Mouse (Mus musculus) spleen, adult 12 weeks (tissue): Measurements from ENCODE around the gene Plekhg1.

Experiments used
- DNase-seq: peaks from one replicate; pipeline ENCODE4 v3.0.0; 2022; ENCODE audit warnings: low spot score

Gene Plekhg1

DNA sequence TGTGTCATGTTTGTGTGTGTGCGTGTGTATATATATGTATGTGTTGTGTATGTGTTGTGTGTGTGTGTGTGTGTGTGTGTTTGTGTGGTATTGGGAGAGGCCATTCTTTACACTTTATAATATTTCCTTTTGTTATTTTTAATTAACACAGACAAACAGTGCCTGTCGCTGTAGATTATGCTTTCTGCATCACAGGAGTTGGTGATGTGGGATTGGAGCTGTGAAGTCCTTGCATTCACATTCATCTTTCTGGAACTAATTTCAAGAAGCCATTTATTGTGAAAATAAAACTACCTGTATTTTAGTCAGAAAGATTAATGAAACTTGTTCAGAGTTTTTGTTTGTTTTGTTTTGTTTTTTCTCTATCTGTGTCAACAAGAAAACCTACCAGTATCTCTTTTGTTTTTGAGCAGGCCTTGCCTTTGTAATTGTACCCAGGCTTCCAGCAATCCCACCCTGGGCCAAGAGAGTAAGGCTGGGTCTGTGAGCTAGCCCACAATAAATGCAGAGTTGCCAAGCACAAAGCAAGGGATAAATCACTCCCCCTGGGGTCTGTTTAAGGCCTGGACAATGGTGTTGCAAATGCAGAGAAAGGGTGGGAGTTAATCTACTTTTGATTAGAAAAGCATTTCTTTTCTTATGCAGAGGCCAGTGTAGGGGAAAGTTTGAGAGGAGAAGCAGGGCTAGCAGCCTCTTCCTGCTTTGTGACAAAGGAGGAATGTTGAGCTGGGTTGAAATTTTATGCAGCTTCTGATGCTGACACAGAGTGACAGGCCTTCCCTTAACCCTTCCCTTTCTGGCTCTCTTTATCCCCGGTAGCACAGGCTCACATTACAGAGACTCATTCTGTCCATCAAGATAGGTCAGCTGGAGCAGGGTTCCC, 151.5 kb downstream of the Plekhg1 start:
- no peak for DNase-seq

DNA sequence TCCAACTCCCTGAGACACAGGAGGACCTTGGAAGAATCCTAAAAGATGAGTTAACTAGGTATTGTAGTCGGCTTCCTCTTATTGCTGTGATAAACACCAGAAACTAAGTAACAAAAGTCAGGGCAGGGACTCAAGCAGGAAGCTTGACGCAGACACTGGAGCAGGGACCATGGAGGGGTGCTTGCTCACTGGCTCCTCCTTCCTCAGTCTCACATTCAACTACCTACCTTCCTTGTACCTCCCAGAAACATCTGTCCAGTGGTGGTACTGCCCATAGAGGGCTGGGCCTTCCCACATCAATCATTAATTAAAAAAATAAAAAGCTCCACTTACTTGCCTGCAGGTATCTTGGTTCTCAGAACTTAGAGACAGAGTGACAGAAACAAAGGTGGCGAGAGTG, 152.2 kb downstream of the Plekhg1 start:
- DNase-seq: no peak

DNA sequence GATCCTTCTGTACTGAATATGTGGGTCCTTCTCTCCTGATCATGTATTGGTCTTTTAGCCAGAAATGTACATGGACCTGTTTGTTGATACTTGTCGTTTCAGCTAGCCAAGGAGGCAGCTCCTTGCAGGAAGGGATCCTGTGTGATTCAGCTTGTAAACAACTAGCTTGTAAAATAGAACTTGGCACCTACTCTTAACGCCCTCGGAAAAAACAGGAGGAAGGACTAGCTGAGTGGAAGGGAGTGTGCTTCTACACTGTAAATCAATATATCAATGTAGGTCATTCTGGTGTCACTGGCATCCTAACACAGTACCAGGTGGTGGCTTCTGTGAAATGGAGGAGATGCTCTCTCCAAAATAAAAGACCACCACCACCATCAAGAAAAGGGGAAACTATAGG, 157.9 kb downstream of the Plekhg1 start:
- DNase-seq: no peak

DNA sequence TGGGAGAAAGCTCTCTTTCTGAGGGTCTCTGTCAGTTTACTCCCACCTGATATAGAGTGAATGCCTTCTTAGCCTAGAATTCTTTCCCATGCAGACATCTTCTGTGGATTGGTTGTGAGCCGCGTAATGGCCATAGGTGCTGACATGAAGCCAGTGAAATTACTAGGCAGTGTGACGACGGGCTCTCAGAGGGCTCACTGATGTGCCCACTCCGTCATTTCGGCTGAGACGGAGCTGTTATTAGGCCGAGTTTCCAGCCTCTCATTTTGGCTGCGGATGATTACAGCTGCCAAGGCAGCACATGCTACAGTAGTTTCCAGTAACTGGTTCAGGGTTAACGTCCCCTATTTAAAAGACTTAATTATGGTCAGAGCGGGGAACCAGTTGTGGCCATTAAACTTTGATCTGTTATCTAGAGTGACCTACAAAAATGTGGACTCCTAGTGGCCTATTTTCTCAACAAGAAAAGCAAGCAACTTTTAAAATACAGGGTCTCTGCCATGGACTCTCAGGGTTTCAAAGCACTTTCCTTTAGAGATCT, 160.3 kb downstream of the Plekhg1 start:
- no peak for DNase-seq

DNA sequence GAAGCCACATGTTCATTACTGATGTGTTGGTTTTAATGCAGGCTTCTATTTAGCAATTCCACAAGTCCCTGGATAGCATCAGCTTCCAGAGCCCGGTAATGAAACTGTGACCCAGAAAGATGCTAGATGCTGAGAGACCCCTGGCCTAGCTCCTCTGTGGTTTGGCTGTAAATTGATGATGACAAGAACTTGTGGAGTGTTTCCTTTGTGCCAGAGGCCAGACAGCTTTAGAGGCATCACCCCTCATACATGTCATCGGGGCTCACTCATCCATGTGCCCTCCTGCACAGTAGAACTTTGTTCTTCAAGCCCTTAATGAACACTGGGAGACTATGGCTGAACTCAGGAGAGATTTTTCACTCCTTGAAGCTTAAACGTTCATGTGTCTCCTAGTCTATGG, 165.6 kb downstream of the Plekhg1 start:
- DNase-seq: no peak

DNA sequence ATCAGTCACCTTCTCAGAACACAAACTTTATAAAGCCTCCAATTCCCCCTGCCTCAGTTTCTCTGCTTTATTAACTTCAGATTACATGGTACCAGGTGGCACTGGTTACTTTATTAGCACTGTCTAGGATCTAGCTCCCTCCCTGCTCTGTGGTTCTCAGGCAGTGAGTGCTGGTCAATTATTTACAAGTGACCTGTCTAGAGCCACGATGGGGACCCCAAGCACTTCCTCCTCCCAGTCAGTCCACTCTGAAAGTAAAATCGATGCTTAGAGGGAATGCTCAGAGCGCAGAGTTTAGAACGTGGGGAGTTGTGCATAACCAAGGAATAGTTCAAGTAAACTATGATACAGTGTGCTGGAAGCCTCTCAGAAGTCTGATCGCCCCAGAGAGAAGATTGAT, 173.9 kb downstream of the Plekhg1 start:
- DNase-seq: no peak

DNA sequence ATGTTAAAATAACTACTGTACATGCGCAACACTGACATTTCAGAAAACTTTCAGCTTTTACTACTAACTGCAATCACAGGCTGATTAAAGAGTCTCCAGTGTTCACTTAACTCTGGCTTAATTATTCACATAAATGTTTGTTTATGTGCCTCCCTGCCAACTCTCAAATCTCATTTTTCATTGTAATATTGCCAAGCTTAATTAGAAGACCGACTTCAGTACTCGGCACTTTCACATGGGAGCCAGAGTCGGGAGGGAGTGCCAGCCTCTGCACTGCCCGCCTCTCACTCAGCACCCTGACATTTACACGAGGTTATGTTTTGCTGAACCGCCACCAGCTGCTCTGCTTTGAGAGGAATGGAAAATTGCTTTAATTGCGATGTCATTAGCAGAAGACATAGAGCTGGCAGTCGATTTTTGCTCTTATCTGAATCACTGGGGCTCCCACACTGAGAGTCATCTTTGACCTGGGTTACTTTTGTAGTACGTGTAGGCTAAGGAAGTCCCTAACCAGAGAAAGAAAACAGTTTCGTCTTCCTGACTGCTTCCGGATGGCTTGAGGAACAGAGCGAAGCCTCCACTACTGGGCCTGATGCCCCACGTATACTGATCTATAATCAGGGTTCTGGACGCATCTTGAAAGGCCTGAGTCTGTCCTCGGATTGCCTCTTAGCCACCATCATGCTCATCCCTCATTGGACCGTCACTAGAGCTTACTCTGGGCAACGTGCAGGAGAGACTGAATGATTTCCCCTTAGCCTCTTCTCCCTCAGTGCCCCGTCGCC, 180.4 kb downstream of the Plekhg1 start:
- no peak for DNase-seq

DNA sequence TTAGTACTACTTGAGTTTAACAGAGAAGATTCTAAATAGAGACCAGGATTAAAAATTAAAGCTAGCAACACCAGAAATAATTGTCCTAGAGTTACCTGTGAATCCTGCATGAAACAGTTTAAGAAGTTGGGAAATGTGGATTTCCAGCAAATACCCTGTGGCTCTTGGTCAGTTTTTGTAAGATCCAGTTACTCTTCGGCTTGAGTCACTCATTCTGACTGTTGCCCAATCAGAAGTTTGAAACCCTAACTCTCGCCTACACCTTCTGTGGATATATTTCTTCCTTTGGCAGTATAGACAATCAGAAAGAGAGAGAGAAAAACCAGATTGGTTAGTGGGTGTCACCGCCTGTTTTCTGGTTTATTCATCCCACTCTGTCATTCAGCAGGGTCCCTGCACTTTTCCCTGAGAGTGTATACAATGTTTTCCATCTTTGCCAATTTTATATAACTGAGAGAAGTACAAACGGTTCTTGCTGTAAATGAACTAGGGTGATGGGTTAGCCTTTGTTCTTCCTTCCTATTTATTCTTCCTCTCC, 187.9 kb downstream of the Plekhg1 start:
- no peak for DNase-seq

DNA sequence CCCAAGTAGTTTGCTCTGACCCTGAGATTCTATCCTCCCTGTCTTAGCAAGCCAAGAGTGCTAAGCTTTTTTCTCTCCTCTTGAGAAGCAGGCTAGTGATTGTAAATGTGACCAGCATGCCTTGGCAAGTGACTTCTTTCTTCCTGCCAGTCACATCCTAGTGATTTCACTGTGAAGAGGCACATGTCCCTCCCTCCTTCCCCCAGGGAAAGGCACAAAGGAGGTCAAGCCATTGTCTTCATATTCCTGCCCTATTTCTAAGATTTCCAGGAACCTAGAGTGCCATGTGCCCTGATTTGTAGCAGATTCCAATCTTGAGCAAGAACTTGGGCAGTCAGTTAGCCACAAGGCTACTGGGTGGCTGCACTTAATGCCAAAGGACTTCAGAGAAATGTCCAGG, 191.7 kb downstream of the Plekhg1 start:
- DNase-seq: no peak

DNA sequence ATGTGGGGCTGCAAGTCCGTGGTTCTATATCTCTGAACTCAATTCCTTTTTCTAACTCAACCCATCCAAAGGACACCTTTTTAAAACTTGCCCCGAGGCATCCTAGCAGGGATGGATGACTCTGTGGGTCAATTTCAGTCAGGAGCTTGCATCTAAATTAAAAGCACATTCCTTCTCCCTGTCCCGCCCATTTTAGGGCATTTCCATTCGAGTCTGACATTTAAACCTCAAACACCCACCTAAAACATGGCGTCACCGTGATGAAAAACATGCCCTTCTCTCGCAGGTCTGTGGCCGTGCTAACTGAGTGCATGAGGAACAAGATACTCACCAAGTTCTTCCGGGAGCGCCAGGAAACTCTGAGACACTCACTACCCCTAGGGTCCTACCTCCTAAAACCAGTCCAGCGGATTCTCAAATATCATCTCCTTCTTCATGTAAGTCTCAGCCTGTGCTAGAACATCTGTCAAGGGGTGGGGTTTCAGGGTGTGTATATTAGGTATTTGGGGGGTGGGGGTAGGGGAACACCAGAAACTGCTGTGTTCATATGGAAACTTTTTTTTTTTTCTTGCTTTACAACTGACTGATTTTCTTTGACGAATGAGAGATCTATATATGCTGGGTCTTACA, 193.3 kb downstream of the Plekhg1 start:
- DNase-seq: no peak

DNA sequence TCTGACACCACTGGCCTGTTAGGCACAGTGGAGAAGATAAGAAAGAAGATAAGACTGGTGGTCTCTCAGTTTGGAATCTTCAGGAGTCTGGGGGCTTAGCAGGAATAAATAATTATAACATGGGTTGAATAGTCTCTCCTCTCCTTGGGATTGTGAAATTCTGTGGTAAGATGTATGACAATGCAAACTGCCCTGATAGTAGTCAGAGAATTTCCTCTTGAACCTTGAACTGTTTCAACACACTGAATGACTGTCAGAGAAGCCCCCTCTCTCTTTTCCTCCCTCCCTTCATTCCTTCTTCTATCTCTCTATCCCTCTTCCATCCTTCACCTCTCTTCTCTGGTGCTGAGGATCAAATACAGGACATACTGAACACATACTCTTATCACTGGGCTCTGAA, 196.7 kb downstream of the Plekhg1 start:
- DNase-seq: no peak

DNA sequence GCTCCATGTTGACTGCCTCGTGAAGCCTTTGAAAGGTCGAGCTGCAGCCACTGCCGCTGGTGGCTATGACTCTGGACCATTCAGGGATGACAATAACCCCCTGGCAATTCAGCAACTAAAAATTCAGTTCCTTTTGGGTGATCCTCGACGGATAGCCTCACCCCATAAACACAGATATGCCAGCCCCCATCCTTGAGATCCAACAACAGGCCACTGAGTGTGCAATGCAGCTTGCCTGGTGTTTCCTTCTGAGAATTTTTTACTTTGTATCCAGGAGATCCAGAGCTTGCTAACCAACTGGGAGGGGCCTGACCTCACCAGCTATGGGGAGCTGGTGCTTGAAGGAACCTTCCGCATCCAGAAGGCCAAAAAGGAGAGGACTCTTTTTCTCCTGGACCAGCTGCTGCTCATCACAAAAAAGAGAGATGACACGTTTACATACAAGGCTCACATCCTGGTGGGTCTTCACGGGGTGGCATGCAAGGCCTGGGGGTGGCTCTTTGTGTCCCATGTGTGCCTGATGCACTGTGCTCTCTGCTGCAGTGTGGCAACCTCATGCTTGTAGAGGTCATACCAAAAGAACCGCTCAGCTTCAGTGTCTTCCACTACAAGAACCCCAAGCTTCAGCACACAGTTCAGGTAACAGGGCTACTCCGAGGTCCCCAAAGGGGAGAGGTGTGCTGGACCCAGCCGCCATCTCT, 199.9 kb downstream of the Plekhg1 start:
- no peak for DNase-seq

DNA sequence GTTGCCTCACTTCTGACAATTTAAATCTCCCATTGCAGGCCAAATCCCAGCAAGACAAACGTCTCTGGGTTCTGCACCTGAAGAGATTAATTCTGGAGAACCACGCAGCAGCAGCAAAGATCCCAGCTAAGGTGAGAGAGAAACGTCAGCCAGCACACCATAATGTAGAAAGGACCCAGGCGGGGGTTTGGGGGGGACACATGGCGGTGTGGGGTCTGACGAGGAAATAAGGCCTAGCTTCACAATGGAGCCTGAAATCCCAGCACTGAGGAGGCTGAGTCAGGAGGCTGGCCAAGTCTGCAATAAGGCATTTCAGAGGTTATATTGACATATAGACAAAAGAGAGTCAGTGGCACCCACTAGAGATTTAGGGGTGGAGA, 200.4 kb downstream of the Plekhg1 start:
- no peak for DNase-seq

DNA sequence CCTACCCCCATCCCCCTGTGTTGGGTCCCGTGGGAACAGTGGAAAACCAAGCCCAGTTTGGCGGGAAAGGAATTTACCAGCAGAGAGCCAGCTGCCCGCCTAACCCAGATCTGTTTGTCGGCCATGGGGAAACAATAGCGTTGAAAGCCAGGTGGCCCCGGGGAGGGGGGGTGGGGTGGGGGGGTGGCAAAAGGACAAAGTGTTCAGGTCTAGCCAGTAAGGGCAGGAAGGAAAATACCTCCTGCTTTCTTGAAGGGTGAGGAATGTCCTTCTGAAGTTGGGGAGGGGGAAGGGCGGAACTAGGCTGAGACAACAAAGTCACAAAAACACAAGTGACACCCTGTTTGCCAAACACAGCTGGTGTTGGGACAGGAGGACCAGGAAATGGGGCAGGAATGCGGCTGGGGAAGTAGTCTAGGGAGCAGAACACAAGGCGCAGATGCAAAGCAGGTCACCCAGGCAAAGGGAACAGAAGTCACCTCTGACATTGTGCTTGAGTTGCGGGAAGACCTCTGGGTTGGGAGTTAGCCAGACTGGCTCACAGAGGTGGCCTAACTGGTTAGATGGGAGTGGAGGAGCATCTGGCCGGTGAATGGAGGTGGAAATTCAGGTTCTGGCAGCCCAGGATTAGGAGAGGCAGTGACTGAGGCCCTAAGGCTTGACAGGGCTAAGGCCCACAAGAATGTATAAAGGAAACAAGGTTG, 201.0 kb downstream of the Plekhg1 start:
- DNase-seq: no peak

DNA sequence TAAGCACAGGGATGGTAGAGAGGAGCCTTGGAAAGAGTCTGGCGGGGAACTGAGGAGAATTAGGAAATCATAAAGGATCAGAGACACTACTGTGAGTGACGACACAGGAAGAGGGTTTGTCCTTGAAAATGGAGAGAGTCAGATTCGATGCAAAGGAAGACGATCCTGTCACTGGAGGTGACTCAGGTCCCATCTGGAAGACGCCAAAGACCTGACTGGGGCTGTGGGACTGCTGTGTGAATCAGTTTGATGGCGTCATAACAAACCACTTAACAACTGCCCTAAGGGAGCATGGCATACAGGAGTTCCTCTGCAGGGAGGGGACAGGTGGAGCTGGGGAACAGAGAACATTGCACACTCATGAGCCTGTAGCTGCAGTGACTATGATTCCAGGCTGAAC, 202.1 kb downstream of the Plekhg1 start:
- DNase-seq: no peak

DNA sequence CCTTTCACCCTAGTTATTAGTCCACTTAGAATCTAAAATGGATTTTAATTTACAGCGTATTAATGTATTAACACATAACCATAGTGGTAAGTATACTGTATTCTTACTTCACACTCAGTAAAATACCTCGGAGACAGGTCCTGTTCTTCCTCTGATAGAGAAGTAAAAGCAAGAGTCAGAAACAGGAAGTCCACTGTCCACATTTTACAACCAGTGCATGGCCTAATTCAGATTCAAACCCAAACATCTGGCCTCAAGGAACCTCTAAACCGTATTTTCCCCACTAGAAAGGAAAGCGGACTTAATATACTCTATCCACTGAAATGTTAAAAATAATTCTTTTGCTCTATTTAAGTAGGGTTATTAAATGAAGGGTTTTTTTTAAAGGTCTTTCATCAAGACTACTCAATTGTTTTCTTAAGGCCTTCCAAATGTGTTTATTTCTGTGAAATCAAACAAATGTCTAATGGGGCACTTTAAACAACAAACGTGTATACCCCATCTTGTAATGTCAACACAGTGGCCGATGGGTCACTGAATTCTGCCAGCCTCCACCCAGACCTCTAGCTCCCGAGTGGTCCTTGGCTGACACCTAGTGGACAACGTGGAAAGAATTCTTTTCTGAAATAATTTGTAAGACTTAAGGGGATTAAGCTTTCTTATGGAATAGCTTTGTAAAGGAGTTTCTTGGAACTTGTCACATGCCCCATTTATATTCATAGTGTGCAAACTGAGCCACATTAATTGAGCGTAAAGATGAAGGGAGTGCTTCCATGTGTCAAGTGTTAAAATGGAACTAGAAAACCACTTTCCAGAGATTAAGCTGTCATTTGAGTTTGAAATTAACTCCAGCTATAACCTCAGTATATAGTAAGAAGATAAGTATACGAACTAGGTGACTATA, 203.6 kb downstream of the Plekhg1 start:
- no peak for DNase-seq

DNA sequence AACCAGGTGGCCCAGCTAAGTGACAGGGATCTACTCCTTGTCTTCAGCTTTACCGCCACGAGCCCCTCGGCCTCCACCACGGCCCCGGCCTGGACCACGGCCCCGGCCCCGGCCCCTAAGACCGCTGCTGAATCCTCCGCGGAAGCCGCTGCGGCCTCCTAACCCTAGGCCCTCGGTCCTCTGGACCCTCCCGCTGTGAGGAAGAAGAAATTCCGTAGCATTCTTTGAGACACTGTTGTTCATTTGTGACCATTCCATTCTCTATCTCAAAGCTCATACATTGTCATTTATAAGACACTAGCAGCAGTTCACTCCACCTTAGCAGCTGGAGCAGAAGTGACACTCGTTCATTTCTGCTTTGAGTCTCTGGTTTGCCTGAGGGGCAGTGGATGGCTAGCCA, 206.7 kb downstream of the Plekhg1 start:
- DNase-seq: no peak

DNA sequence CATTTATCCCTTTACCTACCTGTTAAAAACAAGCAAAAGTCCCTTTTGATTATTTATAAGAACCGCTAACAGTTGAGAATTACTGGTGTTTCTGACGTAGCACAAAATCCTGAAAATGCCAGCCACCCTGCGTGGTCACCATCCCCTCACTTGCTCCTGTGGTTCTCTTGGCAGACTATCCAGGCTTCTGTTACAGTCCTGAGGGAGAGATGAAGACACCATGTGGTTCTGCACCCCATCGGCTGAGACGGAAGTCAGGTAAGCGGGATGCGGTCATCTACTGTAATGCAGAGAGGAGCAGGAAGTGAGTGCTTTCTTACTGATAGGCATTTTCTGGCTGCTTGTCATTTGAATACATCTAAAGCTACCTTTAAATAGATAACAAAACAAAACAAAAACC, 207.2 kb downstream of the Plekhg1 start:
- no peak for DNase-seq

DNA sequence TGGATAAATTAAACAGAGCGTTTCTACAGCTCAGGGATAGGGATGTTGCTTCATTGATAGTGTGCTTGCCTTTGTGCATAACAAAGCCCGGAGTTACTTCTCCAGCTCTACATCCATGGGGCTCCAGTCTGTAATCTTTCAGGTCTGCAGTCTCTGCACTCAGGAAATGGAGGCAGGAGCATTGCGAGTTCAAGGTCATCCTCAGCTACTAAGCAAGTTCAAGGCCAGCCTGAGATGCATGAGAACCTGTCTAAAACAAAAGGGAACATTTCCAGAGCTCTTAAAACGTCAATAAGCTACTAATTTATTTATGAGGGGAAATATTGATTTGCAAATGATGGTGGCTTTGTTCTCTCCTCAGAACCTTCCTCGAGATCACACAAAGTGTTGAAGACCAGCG, 209.1 kb downstream of the Plekhg1 start:
- no peak for DNase-seq

DNA sequence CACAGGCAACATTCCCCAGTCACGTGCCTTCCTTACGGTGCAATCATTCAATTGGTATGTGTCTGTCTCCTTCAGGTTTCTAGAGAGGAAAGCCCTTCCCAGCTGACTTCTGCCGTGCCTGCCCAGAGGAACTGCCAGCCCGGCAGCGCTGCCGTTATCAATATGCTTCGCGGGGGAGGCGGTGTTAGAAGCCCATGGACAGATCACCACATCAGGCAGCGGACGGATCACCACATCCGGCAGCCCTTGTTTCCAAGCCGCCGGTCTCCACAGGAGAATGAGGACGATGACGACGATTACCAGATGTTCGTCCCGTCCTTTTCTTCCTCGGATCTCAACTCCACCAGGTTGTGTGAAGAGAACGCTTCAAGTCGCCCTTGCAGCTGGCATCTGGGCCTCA, 216.3 kb downstream of the Plekhg1 start:
- DNase-seq: no peak
